ENCODE assay signal across 20 mouse cellular contexts in genomic region chr11:84247370-84247769, GRCm38 (mm10).
"Had no signal": no experiment of that assay in that cellular context is flagged by ENCODE, and none has a peak within 500 bp of the region (broad histone marks: within the 10 kb centered on the region; RNA-seq: fewer than 3 reads in every experiment).

No protein-coding gene starts in this region.

- H3K4me2 ChIP-seq: limb, embryonic 13.5 days; lung, embryonic 14.5 days; midbrain, embryonic 13.5 days; neural tube, embryonic 13.5 days had no signal

- H3K9ac ChIP-seq: limb, embryonic 13.5 days; liver, embryonic 14.5 days; liver, postnatal 0 days; lung, embryonic 14.5 days; midbrain, embryonic 13.5 days; neural tube, embryonic 13.5 days had no signal

- H3K27me3 ChIP-seq: limb, embryonic 13.5 days; megakaryocyte, embryonic 14.5 days; midbrain, embryonic 13.5 days; neural tube, embryonic 13.5 days had no signal

- ATAC-seq: liver, postnatal 0 days; lung, postnatal 0 days; midbrain, embryonic 13.5 days; midbrain, embryonic 16.5 days had no signal

- H3K9me3 ChIP-seq: limb, embryonic 10.5 days; limb, embryonic 13.5 days; megakaryocyte, embryonic 14.5 days; midbrain, embryonic 10.5 days; midbrain, embryonic 13.5 days; neural tube, embryonic 13.5 days had no signal

- H3K27ac ChIP-seq: layer of hippocampus, adult 2 months; limb, embryonic 10.5 days; limb, embryonic 13.5 days; liver, embryonic 14.5 days; midbrain, embryonic 10.5 days; midbrain, embryonic 13.5 days; neural tube, embryonic 13.5 days had no signal

- H3K4me1 ChIP-seq: limb, embryonic 10.5 days; limb, embryonic 13.5 days; megakaryocyte, embryonic 14.5 days; midbrain, embryonic 10.5 days; midbrain, embryonic 13.5 days; neural tube, embryonic 13.5 days had no signal

- H3K4me3 ChIP-seq: layer of hippocampus, adult 2 months; limb, embryonic 10.5 days; limb, embryonic 13.5 days; megakaryocyte, embryonic 14.5 days; midbrain, embryonic 10.5 days; midbrain, embryonic 13.5 days; myocyte; neural tube, embryonic 13.5 days had no signal

- DNase-seq: kidney, adult 8-10 months; kidney, postnatal 14 days; kidney, postnatal 4 days; layer of hippocampus, adult 9-11 months; liver; liver, postnatal 0 days; lung, embryonic 14.5 days; lung, postnatal 36 days; thymus, postnatal 25 days had no signal
